Mouse (Mus musculus) G1E (cell line): ENCODE measurements at regions not wholly inside any gene's neighbourhood (a gene's known extent, or its start where the extent isn't known, plus 50 kb on each side); places are given as distances from the start of the nearest gene placed in this dataset.

Source experiments
- ATAC-seq: 2 replicates; pipeline ENCODE4 v1.8.0; 2016; ENCODE audit warnings: mild to moderate bottlenecking; ENCODE audit not compliant: insufficient number of reproducible peaks, poor library complexity, low FRiP score, severe bottlenecking; ENCODE audit errors: extremely low read depth
- DNase-seq: peaks from one replicate; pipeline ENCODE4 v3.0.0; 2012; ENCODE audit warnings: low spot score
- H3K27me3 ChIP-seq: 2 replicates; pipeline ENCODE4 v1.6.1; 2012; ENCODE audit warnings: mild to moderate bottlenecking, low read length, inconsistent platforms; ENCODE audit not compliant: insufficient read depth
- H3K36me3 ChIP-seq: replicated peaks from 2 replicates; pipeline ENCODE3; 2012; ENCODE audit warnings: mild to moderate bottlenecking, inconsistent platforms
- H3K4me1 ChIP-seq: 2 replicates; pipeline ENCODE4 v1.6.1; 2012; ENCODE audit warnings: low read depth, low read length, inconsistent platforms, mixed read lengths; ENCODE audit not compliant: insufficient read depth
- H3K4me3 ChIP-seq: 2 replicates; pipeline ENCODE4 v1.5.1; 2012; ENCODE audit warnings: low read depth, mild to moderate bottlenecking, inconsistent platforms, low read length, moderate library complexity, mixed read lengths
- H3K9me3 ChIP-seq: replicated peaks from 2 replicates; pipeline ENCODE4 v1.6.1; 2012; ENCODE audit warnings: inconsistent platforms
- CTCF ChIP-seq: IDR thresholded peaks from 2 replicates; pipeline ENCODE4 v1.5.1; 2012; ENCODE audit warnings: low read depth, low read length, inconsistent platforms, mixed read lengths
- GATA1 ChIP-seq: IDR thresholded peaks from 2 replicates; pipeline ENCODE4 v1.6.1; 2012; ENCODE audit warnings: borderline replicate concordance, low read length, inconsistent platforms, mixed read lengths
- GATA2 ChIP-seq: IDR thresholded peaks from 2 replicates; pipeline ENCODE4 v1.6.1; 2012; ENCODE audit warnings: low read depth, low read length, inconsistent platforms, borderline replicate concordance
- POLR2AphosphoS5 ChIP-seq: IDR thresholded peaks from 2 replicates; pipeline ENCODE4 v1.6.1; 2012; ENCODE audit warnings: low read depth, low read length, inconsistent platforms; ENCODE audit not compliant: insufficient replicate concordance
- TAL1 ChIP-seq: conservative IDR thresholded peaks from 2 replicates; pipeline ENCODE4 v1.6.1; 2012; ENCODE audit warnings: low read depth, low read length, inconsistent platforms, mixed read lengths

DNA sequence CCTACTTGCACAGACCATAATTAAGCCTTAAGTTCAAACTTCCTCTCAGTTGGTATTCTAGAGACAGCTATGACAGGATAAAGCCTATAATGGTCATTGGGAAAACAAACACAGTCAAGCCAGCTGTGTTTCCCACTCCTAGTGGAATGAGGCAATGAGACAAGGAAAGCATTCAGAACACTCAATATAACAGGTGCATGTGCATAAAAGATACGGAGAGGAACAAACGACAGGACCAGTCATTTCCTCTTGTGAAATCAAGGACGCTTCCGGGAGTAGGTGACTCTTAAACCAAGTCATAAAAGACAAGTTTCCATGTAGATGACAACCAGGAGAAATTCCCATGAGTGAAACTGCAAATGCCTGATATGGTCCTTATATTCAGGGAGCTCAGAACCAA is 232.1 kb upstream of the Gm26657 start:
- H3K4me1 ChIP-seq, result no peaks in the 10 kb centered on the region
- H3K4me3 ChIP-seq, result no peak overlapping the region
- peaks cover 9% of the 10 kb centered on the region; the same call in 1 of the 2 replicates for H3K9me3 ChIP-seq
- no peak for DNase-seq
- no peak for ATAC-seq
- TF ChIP-seq GATA1 (no peak), CTCF (no peak), POLR2AphosphoS5 (no peak), TAL1 (no peak), GATA2 (no peak)
- H3K27me3 ChIP-seq, result no peaks in the 10 kb centered on the region
- H3K36me3 ChIP-seq, result no peaks in the 10 kb centered on the region

DNA sequence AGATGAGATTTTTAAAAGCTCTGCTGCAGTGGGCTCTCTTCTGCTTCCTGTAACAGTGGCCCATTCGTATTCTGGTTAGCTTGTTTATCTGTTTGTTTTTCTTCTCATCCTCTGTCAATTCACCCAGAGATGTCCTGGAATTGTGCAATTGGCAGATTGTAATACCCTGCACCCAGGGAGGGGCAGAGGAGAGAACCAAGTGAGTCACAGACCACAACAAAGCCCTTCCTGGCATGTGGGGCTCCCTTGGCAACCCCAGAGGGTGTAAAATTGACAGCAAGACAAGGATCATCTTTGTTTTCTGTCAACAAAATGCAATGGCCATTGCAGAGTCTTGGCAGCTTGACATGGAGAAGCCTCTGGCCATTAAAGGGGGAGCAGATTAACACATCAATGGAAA is 233.1 kb upstream of the Gm26657 start:
- Histone ChIP-seq H3K36me3 (no peaks in the 10 kb centered on the region), H3K27me3 (no peaks in the 10 kb centered on the region), H3K9me3 (peaks cover 9% of the 10 kb centered on the region; the same call in 1 of the 2 replicates), H3K4me3 (no peak overlapping the region), H3K4me1 (no peaks in the 10 kb centered on the region)
- DNase-seq (no peak), ATAC-seq (no peak)
- TF ChIP-seq CTCF (no peak), GATA2 (no peak), POLR2AphosphoS5 (no peak), TAL1 (no peak), GATA1 (no peak)

GRCm38 (mm10) chr4:56506067-56506466 is 233.8 kb upstream of the Gm26657 start:
- no peak for ATAC-seq
- no peak for TF ChIP-seq GATA2
- TF ChIP-seq CTCF, result no peak
- TF ChIP-seq POLR2AphosphoS5, result no peak
- no peak for TF ChIP-seq TAL1
- TF ChIP-seq GATA1, result no peak
- H3K4me3 ChIP-seq, result no peak overlapping the region
- H3K27me3 ChIP-seq, result no peaks in the 10 kb centered on the region
- H3K9me3 ChIP-seq, result peaks cover 9% of the 10 kb centered on the region; the same call in 1 of the 2 replicates
- no peak for DNase-seq
- no peaks in the 10 kb centered on the region for H3K36me3 ChIP-seq
- H3K4me1 ChIP-seq, result no peaks in the 10 kb centered on the region

- Histone ChIP-seq H3K27me3 (no peaks in the 10 kb centered on the region), H3K9me3 (peaks cover 20% of the 10 kb centered on the region), H3K4me1 (no peaks in the 10 kb centered on the region), H3K36me3 (no peaks in the 10 kb centered on the region), H3K4me3 (no peak overlapping the region)
- DNase-seq (no peak), ATAC-seq (no peak)
- no peak for TF ChIP-seq GATA1
- no peak for TF ChIP-seq TAL1
- TF ChIP-seq CTCF, result no peak
- no peak for TF ChIP-seq GATA2
- no peak for TF ChIP-seq POLR2AphosphoS5
Observed at GRCm38 (mm10) chr4:56492537-56493221, 247.2 kb upstream of the Gm26657 start.

DNA sequence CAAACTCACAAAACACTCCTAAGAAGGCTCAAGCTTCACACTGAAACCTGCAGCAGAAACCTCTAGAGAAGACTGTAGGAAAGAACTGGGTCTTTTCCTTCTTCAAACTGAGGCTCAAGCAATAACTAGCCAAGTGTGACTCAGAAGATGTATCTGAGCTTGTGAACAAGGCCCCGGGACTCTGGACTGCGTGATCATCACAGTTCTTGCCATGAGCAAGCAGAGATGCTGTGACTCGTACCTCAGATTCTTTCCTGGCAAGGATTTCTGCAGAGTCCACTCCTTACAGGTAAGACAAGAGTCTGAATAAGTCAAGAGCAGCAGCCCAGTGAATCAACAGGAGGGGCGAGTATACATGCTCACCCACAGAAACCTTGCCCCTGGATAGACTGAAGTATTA is 250.5 kb upstream of the Gm26657 start:
- peaks cover 24% of the 10 kb centered on the region for H3K9me3 ChIP-seq
- ATAC-seq (no peak), DNase-seq (no peak)
- no peaks in the 10 kb centered on the region for H3K36me3 ChIP-seq
- no peaks in the 10 kb centered on the region for H3K27me3 ChIP-seq
- H3K4me3 ChIP-seq, result no peak overlapping the region
- no peaks in the 10 kb centered on the region for H3K4me1 ChIP-seq
- TF ChIP-seq POLR2AphosphoS5, result no peak
- TF ChIP-seq TAL1, result no peak
- no peak for TF ChIP-seq CTCF
- TF ChIP-seq GATA1, result no peak
- TF ChIP-seq GATA2, result no peak

DNA sequence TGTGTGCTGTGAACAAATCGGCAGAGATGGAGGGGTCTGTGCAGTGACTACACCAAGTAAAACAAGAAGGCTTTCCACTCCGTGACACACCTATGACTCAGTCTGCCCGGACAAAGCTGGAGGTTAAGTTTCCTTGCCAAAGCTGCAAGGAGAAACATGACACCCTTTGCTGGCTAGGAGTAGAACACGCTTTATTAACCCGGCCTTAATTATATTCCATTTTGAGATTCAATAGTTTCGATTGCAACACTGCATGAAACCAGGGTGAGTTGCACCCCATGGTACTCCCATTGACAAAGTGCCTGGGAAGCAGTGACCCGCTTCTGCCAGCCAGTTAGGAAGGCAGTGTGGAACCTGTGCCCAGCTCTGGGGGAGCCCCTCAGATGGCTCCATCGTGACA is 256.2 kb upstream of the Gm26657 start:
- Histone ChIP-seq H3K9me3 (peaks cover 12% of the 10 kb centered on the region), H3K4me1 (no peaks in the 10 kb centered on the region), H3K36me3 (no peaks in the 10 kb centered on the region), H3K27me3 (no peaks in the 10 kb centered on the region), H3K4me3 (no peak overlapping the region)
- TF ChIP-seq CTCF (no peak), TAL1 (no peak), GATA2 (no peak), GATA1 (no peak), POLR2AphosphoS5 (no peak)
- DNase-seq (no peak), ATAC-seq (no peak)

GRCm38 (mm10) chr4:56456788-56457187 is 283.1 kb upstream of the Gm26657 start:
- Histone ChIP-seq H3K4me3 (no peak overlapping the region), H3K36me3 (no peaks in the 10 kb centered on the region), H3K4me1 (no peaks in the 10 kb centered on the region), H3K27me3 (no peaks in the 10 kb centered on the region), H3K9me3 (no peaks in the 10 kb centered on the region; the same call in none of the 2 replicates)
- DNase-seq, result no peak
- TF ChIP-seq CTCF, result no peak
- no peak for TF ChIP-seq GATA2
- TF ChIP-seq TAL1, result no peak
- no peak for TF ChIP-seq GATA1
- no peak for TF ChIP-seq POLR2AphosphoS5
- no peak for ATAC-seq
